Mouse (Mus musculus): ENCODE data around the gene Olfr884.

Gene Olfr884

DNA sequence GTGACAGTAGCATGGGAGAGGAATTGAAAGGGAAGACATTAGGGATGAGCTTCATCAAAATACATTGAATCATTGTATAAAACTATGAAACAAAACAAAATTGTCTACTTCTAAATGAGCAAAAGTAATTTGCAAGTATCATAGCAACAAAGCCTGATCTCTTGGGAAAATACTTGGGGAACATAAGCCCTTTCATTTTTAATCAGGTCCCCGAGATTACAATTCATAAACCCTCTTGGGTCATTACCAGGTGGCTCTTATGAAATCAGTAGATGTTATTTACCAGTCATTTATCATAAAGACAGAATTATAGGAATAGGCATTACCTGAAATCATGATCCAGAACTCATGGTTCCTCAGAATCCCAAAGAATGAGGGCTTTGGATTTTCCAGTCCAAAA lies at the start of gene Olfr884:
TSS of gene Olfr884 (plus strand) at position 301 of the 400 bp plus-strand sequence.
- no peak for DNase-seq

- no peak for DNase-seq
Observed at GRCm38 (mm10) chr9:37998581-37999204, 47.7 kb upstream of the Olfr884 start.

DNA sequence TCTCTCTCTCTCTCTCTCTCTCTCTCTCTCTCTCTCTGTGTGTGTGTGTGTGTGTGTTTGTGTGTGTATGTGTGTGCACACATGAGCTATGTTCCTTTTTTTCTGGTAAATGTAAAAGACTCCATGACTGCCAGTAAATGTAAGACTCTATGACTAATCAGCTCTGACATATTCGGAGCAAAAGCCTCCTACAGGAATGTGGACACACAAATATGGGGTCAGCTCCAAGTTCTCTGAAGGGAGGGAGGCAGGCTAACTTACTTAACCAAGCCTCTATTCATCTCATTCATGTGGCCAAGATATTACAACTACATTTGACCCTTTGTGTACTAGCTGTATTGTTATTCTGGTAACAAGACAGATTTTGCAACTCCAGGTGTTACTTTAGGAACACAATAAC lies 46.3 kb upstream of the Olfr884 start:
- DNase-seq = no peak

GRCm38 (mm10) chr9:38025508-38025907 lies 20.8 kb upstream of the Olfr884 start, which contains the start of gene Olfr883:
Gene Olfr883 (plus strand): TSS chr9:38025808.
- no peak for DNase-seq

- no peak for DNase-seq
Observed at GRCm38 (mm10) chr9:38061022-38061421, 14.7 kb downstream of the Olfr884 start, which contains the start of gene Olfr885. Gene Olfr885 (plus strand): TSS chr9:38061322.

DNA sequence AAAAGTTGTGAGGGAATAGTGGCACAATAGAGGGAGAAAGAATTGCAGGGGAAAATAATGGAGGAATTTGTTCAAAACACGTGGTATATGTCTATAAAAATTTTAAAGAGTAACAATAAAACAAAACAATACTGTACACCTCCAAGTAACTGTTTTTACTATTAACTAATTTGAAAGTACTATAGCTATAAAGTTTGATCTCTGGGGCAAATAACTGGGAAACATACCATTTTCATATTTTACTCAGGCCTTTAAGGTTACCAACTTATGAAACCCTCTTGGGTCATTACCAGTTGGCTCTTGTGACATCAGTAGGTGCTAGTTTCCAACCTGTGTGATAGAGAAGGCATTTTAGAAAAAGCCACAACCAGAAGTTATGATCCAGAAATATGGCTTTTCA lies 37.4 kb downstream of the Olfr884 start, which contains the start of gene Olfr887:
TSS of gene Olfr887 (plus strand) at position 301 of the 400 bp plus-strand sequence.
- DNase-seq = no peak

All from kidney, postnatal 14 days (tissue).